Mouse (Mus musculus): ENCODE results near the gene Ret. TPM values are rescaled to one million over a fixed set of nuclear protein-coding genes. Genes with fewer than 3 reads are reported as not detected.

Gene Ret
- total and polyA plus RNA-seq, 3 experiments, result not detected

- H3K27me3 ChIP-seq (ENCODE audit: control insufficient read depth in 1 of 2, insufficient read depth in 2 of 2, low read length in 2 of 2), result no peaks in the 10 kb centered on the region; a peak in 1 of 4 replicates
These were observed 56.6 kb downstream of the Ret start for GRCm38 (mm10) chr6:118140961-118141360.

GRCm38 (mm10) chr6:118138731-118139709 is 58.5 kb downstream of the Ret start, which contains the start of gene Csgalnact2:
Gene Csgalnact2, minus strand, starts transcription at chr6:118139140.
- Histone ChIP-seq H3K9me3 (replicated peaks; ENCODE audit: insufficient read depth, low read length) (no peaks in the 10 kb centered on the region), H3K27me3 (ENCODE audit: control insufficient read depth in 1 of 2, insufficient read depth in 2 of 2, low read length in 2 of 2) (no peaks in the 10 kb centered on the region; a peak in 1 of 4 replicates), H3K36me3 (ENCODE audit: control insufficient read depth in 1 of 2, insufficient read depth in 2 of 2, low read length in 2 of 2) (peaks cover 0 to 26% of the 10 kb centered on the region in 2 experiments; a peak in 2 of 4 replicates), H3K4me1 (ENCODE audit: control insufficient read depth in 1 of 2, insufficient read depth in 2 of 2, low read length in 2 of 2) (peaks cover 19 to 28% of the 10 kb centered on the region in 2 experiments), H3K9ac (ENCODE audit: control insufficient read depth, low read depth, low read length, poor library complexity, severe bottlenecking) (peak within 1 kb of the TSS; percentile 74), H3K4me3 (ENCODE audit: control insufficient read depth in 1 of 2, insufficient read depth in 1 of 2, low read depth in 2 of 2, low read length in 2 of 2) (peak within 1 kb of the TSS; percentile 80 to 95), H3K27ac (ENCODE audit: control insufficient read depth, low read depth, low read length) (peak within 1 kb of the TSS; percentile 45), H3K79me2 (ENCODE audit: control insufficient read depth, insufficient read depth, low read length, poor library complexity) (peaks cover 23% of the 10 kb centered on the region)
- DNase-seq (ENCODE audit: low read depth, low spot score), result peak; percentile 91
- no peak for TF ChIP-seq CHD1 (IDR thresholded peaks at IDR 0.05; ENCODE audit: low read depth, low read length)
- TF ChIP-seq ZC3H11A (IDR thresholded peaks at IDR 0.05; ENCODE audit: low read depth, low read length), result no peak
- no peak for TF ChIP-seq MAZ (IDR thresholded peaks at IDR 0.05; ENCODE audit: low read depth, low read length)
- TF ChIP-seq EP300 (IDR thresholded peaks at IDR 0.05; ENCODE audit: low read depth in 1 of 2, low read length in 2 of 2), result no peak
- no peak for TF ChIP-seq MAFK (IDR thresholded peaks at IDR 0.05; ENCODE audit: borderline replicate concordance, low read depth, low read length)
- TF ChIP-seq NRF1 (IDR thresholded peaks at IDR 0.05; ENCODE audit: insufficient read depth, low read depth, low read length, poor library complexity, severe bottlenecking), result peak; percentile 37; the same call in 1 of the 2 replicates
- peak; percentile 43; the same call in 1 of the 2 replicates for TF ChIP-seq ELF1 (IDR thresholded peaks at IDR 0.05; ENCODE audit: low read depth, low read length)
- TF ChIP-seq TBP (IDR thresholded peaks at IDR 0.05; ENCODE audit: low read depth, low read length), result 0 out of 2 replicates have a peak, but pooled peaks have one; percentile 22
- TF ChIP-seq E2F4 (IDR thresholded peaks at IDR 0.05; ENCODE audit: borderline replicate concordance, low read depth, low read length), result no peak
- 0 out of 2 replicates have a peak, but pooled peaks have one; percentile 15 for TF ChIP-seq ETS1 (IDR thresholded peaks at IDR 0.05; ENCODE audit: low read depth, low read length)
- TF ChIP-seq POLR2AphosphoS2 (IDR thresholded peaks at IDR 0.05; ENCODE audit: low read length), result no peak
- peak; percentile 55 for TF ChIP-seq HCFC1 (IDR thresholded peaks at IDR 0.05; ENCODE audit: low read depth, low read length)
- no peak for TF ChIP-seq CTCF (IDR thresholded peaks at IDR 0.05 in 2 of 3, conservative IDR thresholded peaks at IDR 0.05 in 1 of 3; ENCODE audit: control insufficient read depth in 1 of 3, insufficient read depth in 1 of 3, low read depth in 2 of 3, low read length in 3 of 3, poor library complexity in 1 of 3, severe bottlenecking in 1 of 3)
- no peak for TF ChIP-seq TAL1 (IDR thresholded peaks at IDR 0.05; ENCODE audit: low read length)
- no peak for TF ChIP-seq JUND (IDR thresholded peaks at IDR 0.05; ENCODE audit: low read depth, low read length)
- TF ChIP-seq SIN3A (IDR thresholded peaks at IDR 0.05; ENCODE audit: low read length), result peak; percentile 64; the same call in 1 of the 2 replicates
- TF ChIP-seq RCOR1 (IDR thresholded peaks at IDR 0.05; ENCODE audit: low read depth, low read length), result no peak
- TF ChIP-seq KAT2A (conservative IDR thresholded peaks at IDR 0.05; ENCODE audit: low read depth, low read length), result no peak
- 0 out of 2 replicates have a peak, but pooled peaks have one; percentile 38 for TF ChIP-seq MAX (IDR thresholded peaks at IDR 0.05; ENCODE audit: low read length)
- no peak for TF ChIP-seq USF2 (IDR thresholded peaks at IDR 0.05; ENCODE audit: borderline replicate concordance in 1 of 2, insufficient read depth in 1 of 2, low read depth in 1 of 2, low read length in 2 of 2)
- no peak for TF ChIP-seq USF1 (IDR thresholded peaks at IDR 0.05; ENCODE audit: low read depth, low read length)
- TF ChIP-seq BHLHE40 (IDR thresholded peaks at IDR 0.05; ENCODE audit: borderline replicate concordance, low read depth, low read length), result no peak
- no peak for TF ChIP-seq MYB (IDR thresholded peaks at IDR 0.05; ENCODE audit: low read depth, low read length)
- TF ChIP-seq TCF12 (IDR thresholded peaks at IDR 0.05; ENCODE audit: low read depth, low read length), result peak; percentile 26; the same call in 1 of the 2 replicates
- TF ChIP-seq UBTF (IDR thresholded peaks at IDR 0.05; ENCODE audit: borderline replicate concordance, insufficient read depth, low read depth, low read length), result no peak

More at GRCm38 (mm10) chr6:118140961-118141360, 56.6 kb downstream of the Ret start:
- Histone ChIP-seq H3K4me1 (ENCODE audit: control insufficient read depth in 1 of 2, insufficient read depth in 2 of 2, low read length in 2 of 2) (peaks cover 10 to 12% of the 10 kb centered on the region in 2 experiments), H3K4me3 (ENCODE audit: control insufficient read depth in 1 of 2, insufficient read depth in 1 of 2, low read depth in 2 of 2, low read length in 2 of 2) (no peak overlapping the region), H3K9me3 (replicated peaks; ENCODE audit: insufficient read depth, low read length) (no peaks in the 10 kb centered on the region), H3K9ac (ENCODE audit: control insufficient read depth, low read depth, low read length, poor library complexity, severe bottlenecking) (no peak overlapping the region), H3K27ac (ENCODE audit: control insufficient read depth, low read depth, low read length) (no peak overlapping the region), H3K36me3 (ENCODE audit: control insufficient read depth in 1 of 2, insufficient read depth in 2 of 2, low read length in 2 of 2) (peaks cover 0 to 8% of the 10 kb centered on the region in 2 experiments; a peak in 2 of 4 replicates), H3K79me2 (ENCODE audit: control insufficient read depth, insufficient read depth, low read length, poor library complexity) (peaks cover 12% of the 10 kb centered on the region)
- no peak for DNase-seq (ENCODE audit: low read depth, low spot score)
- TF ChIP-seq POLR2AphosphoS5 (IDR thresholded peaks at IDR 0.05; ENCODE audit: borderline replicate concordance, low read depth, low read length) (no peak), TAL1 (IDR thresholded peaks at IDR 0.05; ENCODE audit: low read length) (no peak), ZMIZ1 (IDR thresholded peaks at IDR 0.05; ENCODE audit: low read depth, low read length) (no peak), BHLHE40 (IDR thresholded peaks at IDR 0.05; ENCODE audit: borderline replicate concordance, low read depth, low read length) (no peak), CHD1 (IDR thresholded peaks at IDR 0.05; ENCODE audit: low read depth, low read length) (no peak), GABPA (IDR thresholded peaks at IDR 0.05; ENCODE audit: low read depth, low read length) (no peak), EP300 (IDR thresholded peaks at IDR 0.05; ENCODE audit: low read depth in 1 of 2, low read length in 2 of 2) (no peak)
